ENCODE assay signal across 8 mouse cellular contexts in the genomic region with DNA sequence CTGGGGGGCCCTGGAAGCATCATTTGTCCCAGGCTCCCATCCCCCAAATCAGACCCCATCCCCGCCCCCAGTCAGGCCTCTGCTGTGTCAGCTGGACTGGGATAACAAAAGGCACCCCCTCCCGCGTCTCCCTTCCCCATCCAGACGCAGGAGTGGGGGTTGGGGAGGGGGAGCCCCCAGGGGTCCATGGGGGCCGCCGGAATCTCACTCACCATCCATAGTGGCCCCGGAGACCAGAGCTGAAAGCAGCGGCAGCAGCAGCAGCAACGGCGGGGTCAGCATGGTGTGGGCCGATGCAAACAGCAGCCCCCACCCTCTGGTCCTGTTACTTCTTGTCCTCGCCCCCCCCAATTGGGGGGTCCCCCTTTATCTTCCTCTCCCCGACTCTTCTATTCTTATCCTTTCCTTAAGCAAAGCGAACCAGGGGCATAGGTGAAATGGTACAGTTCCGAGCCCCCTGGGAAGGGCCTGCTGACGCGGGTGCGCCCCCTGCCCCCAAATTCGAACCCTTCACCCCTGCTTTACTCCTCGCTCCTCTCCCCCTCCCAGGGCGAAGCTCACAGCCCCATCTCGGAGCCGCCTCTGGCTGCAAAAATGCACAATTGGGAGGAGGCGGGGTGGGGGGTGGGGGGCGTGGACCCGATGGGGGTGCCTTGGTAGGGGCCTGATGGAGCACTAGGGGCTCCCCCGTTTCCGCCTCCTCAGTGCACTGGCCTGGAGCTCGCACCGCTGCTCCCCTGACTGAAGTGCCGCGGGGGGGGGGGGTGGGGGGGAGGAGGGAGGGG. TPM values are rescaled to one million over a fixed set of nuclear protein-coding genes. Genes with fewer than 3 reads are reported as not detected.
DNase-seq lines count a peak whose midpoint lies in the region; ATAC-seq lines count a peak whose summit lies in the region.

TSS of gene Lrp1 (minus strand) at position 743 of the 785 bp plus-strand sequence.

- under 1% methylated on average over 26 of the region's 32 CpGs for whole genome bisulfite sequencing in intestine, embryonic 15.5 days
- 0% methylated on average over 24 of the region's 32 CpGs for WGBS in limb, embryonic 15.5 days
- WGBS in neural tube, embryonic 13.5 days = under 1% methylated on average over 25 of the region's 32 CpGs

- H3K36me3 ChIP-seq in intestine, embryonic 15.5 days = no peaks in the 10 kb centered on the region
- H3K36me3 ChIP-seq in limb, embryonic 15.5 days = no peaks in the 10 kb centered on the region; the same call in 1 of the 2 replicates
- peaks cover 5% of the 10 kb centered on the region; the same call in 1 of the 2 replicates for H3K36me3 ChIP-seq in neural tube, embryonic 13.5 days

- no peaks in the 10 kb centered on the region for H3K27me3 ChIP-seq in intestine, embryonic 15.5 days (replicated peaks)
- no peaks in the 10 kb centered on the region for H3K27me3 ChIP-seq in limb, embryonic 15.5 days
- no peaks in the 10 kb centered on the region for H3K27me3 ChIP-seq in neural tube, embryonic 13.5 days

- DNase-seq in urinary bladder, adult 2 months (ENCODE audit: low spot score) = no peak
- DNase-seq in urinary bladder, adult 18-20 months (ENCODE audit: low spot score in 2 of 2) = no peak
- peak; percentile 65 to 68 for DNase-seq in cerebellum, postnatal 25 days
- DNase-seq in gastrocnemius, postnatal 25 days = peak; percentile 66

- peak; percentile 63 for ATAC-seq in intestine, embryonic 15.5 days
- ATAC-seq in limb, embryonic 15.5 days (ENCODE audit: insufficient number of reproducible peaks, low FRiP score, low TSS enrichment, low read depth) = peak; percentile 80
- ATAC-seq in neural tube, embryonic 13.5 days (ENCODE audit: low read depth) = peak; percentile 86
- ATAC-seq in inflammation-experienced regulatory T-cells, adult 6 months = no peak

- peaks cover 49% of the 10 kb centered on the region for H3K4me1 ChIP-seq in intestine, embryonic 15.5 days (replicated peaks)
- peaks cover 45% of the 10 kb centered on the region for H3K4me1 ChIP-seq in limb, embryonic 15.5 days
- peaks cover 54% of the 10 kb centered on the region for H3K4me1 ChIP-seq in neural tube, embryonic 13.5 days (replicated peaks)

- peak within 1 kb of the TSS; percentile 75 for H3K9ac ChIP-seq in intestine, embryonic 15.5 days
- H3K9ac ChIP-seq in limb, embryonic 15.5 days = peak within 1 kb of the TSS; percentile 80
- peak within 1 kb of the TSS; percentile 98 for H3K9ac ChIP-seq in neural tube, embryonic 13.5 days

- peak within 1 kb of the TSS; percentile 95 for H3K4me2 ChIP-seq in intestine, embryonic 15.5 days (replicated peaks)
- peak within 1 kb of the TSS; percentile 86 for H3K4me2 ChIP-seq in limb, embryonic 15.5 days
- peak within 1 kb of the TSS; percentile 86 for H3K4me2 ChIP-seq in neural tube, embryonic 13.5 days

- peak within 1 kb of the TSS; percentile 74 for H3K4me3 ChIP-seq in intestine, embryonic 15.5 days (replicated peaks)
- H3K4me3 ChIP-seq in limb, embryonic 15.5 days = peak within 1 kb of the TSS; percentile 78
- H3K4me3 ChIP-seq in neural tube, embryonic 13.5 days = peak within 1 kb of the TSS; percentile 91

- peak within 1 kb of the TSS; percentile 98 for H3K27ac ChIP-seq in intestine, embryonic 15.5 days
- H3K27ac ChIP-seq in limb, embryonic 15.5 days = peak within 1 kb of the TSS; percentile 98
- peak within 1 kb of the TSS; percentile 95 for H3K27ac ChIP-seq in neural tube, embryonic 13.5 days (replicated peaks)

- no peaks in the 10 kb centered on the region for H3K9me3 ChIP-seq in intestine, embryonic 15.5 days
- H3K9me3 ChIP-seq in limb, embryonic 15.5 days = no peaks in the 10 kb centered on the region
- H3K9me3 ChIP-seq in neural tube, embryonic 13.5 days = no peaks in the 10 kb centered on the region

RNA-seq across cellular contexts. Expression of gene Lrp1, which starts in this region (rescaled TPM):
- 242 and 366 TPM in 2 replicates for polyA plus RNA-seq in urinary bladder, adult 2 months (2012; rRNA removed)
- 10 to 100 TPM; 58.1 to 64.3 TPM for total RNA-seq in gastrocnemius, postnatal 25 days (2021)
- polyA plus RNA-seq in intestine, embryonic 15.5 days (2015; fragmentation: Nextera tagmentation; extraction: Ambion mirVana) = 67.2 and 77.1 TPM in 2 replicates
- 146 and 148 TPM in 2 replicates for polyA plus RNA-seq in limb, embryonic 15.5 days (2015; fragmentation: Nextera tagmentation; extraction: Ambion mirVana)
- 80.9 and 110 TPM in 2 replicates for polyA plus RNA-seq in neural tube, embryonic 13.5 days (2015; fragmentation: Nextera tagmentation; extraction: Ambion mirVana)
- polyA plus RNA-seq in inflammation-experienced regulatory T-cells, adult 6 months (2017; shearing (Covaris generic)) = 1 to 10 TPM in 1 of 3 experiments, under 1 TPM in 1, not detected in 1; 0.04 to 1.4 TPM

Comparison
In these comparisons a context has a peak if more than half of its experiments do, and no peak if none do; other contexts are left out.
1. RNA of gene Lrp1 (polyA plus RNA-seq): 242 to 366 TPM in urinary bladder, adult 2 months, 146 to 148 TPM in limb, embryonic 15.5 days, 80.9 to 110 TPM in neural tube, embryonic 13.5 days and 67.2 to 77.1 TPM in intestine, embryonic 15.5 days; 0.04 to 1.4 TPM in inflammation-experienced regulatory T-cells, adult 6 months; every median in the first group is over 10 times any median in the second.
2. DNase-seq: peak in cerebellum, postnatal 25 days (2 of 2) and gastrocnemius, postnatal 25 days (single experiment); none in urinary bladder, adult 2 months (single experiment) and urinary bladder, adult 18-20 months (0 of 2).
3. Peak in every context shown above with its lines, with median percentiles within 50 percentile points of each other: H3K27ac ChIP-seq, H3K4me2 ChIP-seq, H3K4me3 ChIP-seq and H3K9ac ChIP-seq.